Mouse (Mus musculus): Measurements from ENCODE around the gene Shroom4. TPM values are rescaled to one million over a fixed set of nuclear protein-coding genes. Genes with fewer than 3 reads are reported as not detected.

Shroom4 gene
- polyA plus RNA-seq, 1 experiment = 2.1 TPM

DNA sequence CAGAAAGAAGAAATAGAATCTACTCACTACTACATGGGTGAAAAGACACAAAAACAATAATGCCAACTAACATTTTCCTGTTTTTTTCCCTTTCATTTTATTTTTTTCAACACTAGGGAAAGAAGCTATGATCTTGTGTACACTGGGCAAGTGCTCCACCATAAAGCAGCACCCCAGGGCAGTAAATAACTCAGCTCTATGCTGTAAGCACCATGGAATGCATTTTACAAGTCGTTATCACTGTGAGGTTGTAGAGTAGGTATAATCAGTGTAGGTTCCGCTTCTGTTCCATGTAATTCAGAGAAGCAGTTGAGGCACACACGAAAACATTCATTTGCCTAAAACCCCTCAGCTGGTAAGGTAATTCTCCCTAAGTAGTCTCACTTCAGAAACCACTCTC, 194.5 kb downstream of the Shroom4 start:
- 67% methylated on average over 3 of the region's 3 CpGs for WGBS
- H3K27ac ChIP-seq (ENCODE audit: control insufficient read depth, insufficient read depth, low read depth, low read length, poor library complexity) = no peak overlapping the region
- H3K4me1 ChIP-seq (ENCODE audit: control insufficient read depth, insufficient read depth, low read length) = no peaks in the 10 kb centered on the region
- H3K4me3 ChIP-seq (replicated peaks; ENCODE audit: control insufficient read depth, low read depth, low read length) = no peak overlapping the region
- TF ChIP-seq CTCF (IDR thresholded peaks at IDR 0.05; ENCODE audit: control insufficient read depth, insufficient read depth, low read length) (no peak), POLR2A (IDR thresholded peaks at IDR 0.05; ENCODE audit: borderline replicate concordance, control insufficient read depth, low read depth, low read length) (no peak)

DNA sequence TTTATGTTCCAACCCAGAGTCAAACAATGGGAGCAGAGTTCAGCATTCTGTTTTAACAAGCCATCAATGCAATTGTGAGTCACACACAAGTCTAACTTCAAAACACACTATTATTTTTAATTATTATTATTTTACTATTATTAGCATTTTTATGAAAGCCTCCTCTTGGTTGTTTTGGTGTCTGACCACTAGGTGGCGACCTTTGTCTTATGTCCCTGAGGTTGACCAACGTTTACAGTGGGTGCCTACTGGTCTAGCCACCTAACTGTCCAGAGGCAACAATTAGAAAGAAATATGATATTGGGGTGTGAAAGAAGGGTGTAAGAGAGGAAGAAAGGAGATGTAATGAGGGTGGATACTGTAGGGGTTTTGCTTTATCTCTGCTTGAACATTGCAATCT, 254.4 kb downstream of the Shroom4 start:
- Histone ChIP-seq H3K4me1 (ENCODE audit: control insufficient read depth, insufficient read depth, low read length) (no peaks in the 10 kb centered on the region), H3K4me3 (replicated peaks; ENCODE audit: control insufficient read depth, low read depth, low read length) (no peak overlapping the region), H3K27ac (ENCODE audit: control insufficient read depth, insufficient read depth, low read depth, low read length, poor library complexity) (no peak overlapping the region)
- WGBS = 1% methylated on average over 2 of the region's 2 CpGs
- no peak for TF ChIP-seq POLR2A (IDR thresholded peaks at IDR 0.05; ENCODE audit: borderline replicate concordance, control insufficient read depth, low read depth, low read length)
- TF ChIP-seq CTCF (IDR thresholded peaks at IDR 0.05; ENCODE audit: control insufficient read depth, insufficient read depth, low read length) = no peak

DNA sequence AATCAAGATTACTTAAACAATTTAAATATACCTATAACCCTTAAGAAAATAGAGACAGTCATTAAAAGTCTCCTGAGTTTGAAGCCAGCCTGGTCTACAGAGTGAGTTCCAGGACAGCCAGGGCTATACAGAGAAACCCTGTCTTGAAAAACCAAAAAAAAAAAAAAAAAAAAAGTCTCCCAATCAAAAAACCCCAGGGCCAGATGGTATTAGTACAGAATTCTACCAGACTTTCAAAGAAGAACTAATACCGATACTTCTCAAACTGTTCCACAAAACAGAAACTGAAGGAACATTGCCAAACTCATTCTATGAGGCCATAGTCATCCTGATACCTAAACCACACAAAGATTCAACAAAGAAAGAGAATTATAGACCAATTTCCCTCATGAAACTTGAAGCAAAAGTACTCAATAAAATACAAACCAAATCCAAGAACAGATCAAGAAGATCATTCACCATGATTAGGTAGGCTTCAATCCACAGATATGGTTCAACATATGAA, 259.2 kb downstream of the Shroom4 start:
- TF ChIP-seq CTCF (IDR thresholded peaks at IDR 0.05; ENCODE audit: control insufficient read depth, insufficient read depth, low read length) (no peak), POLR2A (IDR thresholded peaks at IDR 0.05; ENCODE audit: borderline replicate concordance, control insufficient read depth, low read depth, low read length) (no peak)
- WGBS = 83% methylated on average over 1 of the region's 1 CpGs
- H3K4me3 ChIP-seq (replicated peaks; ENCODE audit: control insufficient read depth, low read depth, low read length) = no peak overlapping the region
- H3K27ac ChIP-seq (ENCODE audit: control insufficient read depth, insufficient read depth, low read depth, low read length, poor library complexity) = no peak overlapping the region
- no peaks in the 10 kb centered on the region for H3K4me1 ChIP-seq (ENCODE audit: control insufficient read depth, insufficient read depth, low read length)

Other genes with a start within 250 kb of the Shroom4 start
- gene Nudt10, start 226.8 kb upstream of the Shroom4 start, polyA plus RNA-seq (2011; ENCODE audit: insufficient read depth, insufficient read length, low replicate concordance, missing spikeins) = not detected in 2 replicates
- gene Bmp15, start 79.1 kb upstream of the Shroom4 start, polyA plus RNA-seq (2011; ENCODE audit: insufficient read depth, insufficient read length, low replicate concordance, missing spikeins) = not detected in 2 replicates

Measured in bone marrow, adult 2 months (tissue).